Mouse (Mus musculus): ENCODE results near the gene Fgd1.
A peak's percentile ranks its signal among the peaks of the same experiment; 100 is the strongest.

Gene Fgd1

DNA sequence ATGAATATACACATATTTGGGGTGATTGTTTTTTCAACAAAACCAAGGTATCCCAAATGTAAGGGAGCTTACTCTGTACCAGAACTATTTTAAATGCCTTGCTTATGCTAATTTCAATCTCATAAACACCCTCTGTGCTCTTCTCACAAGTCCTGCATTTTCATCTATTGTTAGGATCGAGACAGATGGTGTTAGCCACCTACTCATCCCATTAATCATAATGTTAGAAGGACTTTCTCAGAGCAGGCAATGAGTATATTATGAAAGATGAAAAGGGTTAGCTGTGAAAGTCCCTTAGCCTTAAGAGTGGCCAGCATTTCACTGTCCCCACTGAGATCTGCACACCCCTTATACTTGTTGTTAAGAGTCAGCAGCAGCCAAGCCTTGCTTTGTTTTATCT, 41.5 kb downstream of the Fgd1 start:
- DNase-seq (ENCODE audit: low spot score) = no peak

DNA sequence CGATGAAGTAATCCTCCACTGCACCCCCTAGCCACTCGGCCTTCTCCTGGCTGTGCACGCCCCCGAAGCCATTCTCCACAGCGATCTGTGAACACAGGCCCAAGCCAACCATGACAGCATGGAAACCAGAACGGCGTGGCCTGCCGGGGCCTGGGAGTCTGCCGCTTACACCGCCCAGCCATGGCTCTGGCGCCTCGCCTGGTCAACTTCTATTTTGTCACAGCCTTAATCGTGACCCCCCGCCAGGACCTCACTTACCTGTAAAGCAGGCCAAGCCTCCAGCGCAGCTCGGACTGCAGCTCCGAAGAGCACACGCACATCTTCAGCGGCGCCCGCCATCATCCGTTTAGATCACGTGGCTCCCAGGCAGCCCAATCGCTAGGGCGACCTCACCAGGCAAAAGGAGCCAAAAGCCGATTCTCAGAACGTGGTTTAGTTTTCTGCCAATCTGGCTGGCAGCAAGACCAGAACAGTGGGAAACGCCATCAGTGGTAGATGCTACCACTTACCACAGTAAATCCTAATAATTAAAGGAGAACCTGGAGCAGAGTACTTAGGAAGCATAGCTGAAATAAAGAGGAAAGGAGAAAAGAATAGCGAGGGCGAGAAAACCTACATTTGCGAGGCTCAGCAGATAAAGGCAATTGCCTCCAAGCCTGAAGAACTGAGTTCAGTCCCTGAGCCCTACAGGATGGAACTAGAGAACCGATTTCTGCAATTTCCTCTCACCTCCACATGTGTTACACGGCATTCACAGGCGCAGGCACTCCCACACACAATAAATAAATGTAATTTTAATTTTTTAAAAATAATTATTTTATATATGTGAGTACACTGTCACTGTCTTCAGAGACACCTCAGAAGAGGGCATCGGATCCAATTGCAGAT, 50.5 kb downstream of the Fgd1 start, which contains the start of gene Tsr2:
Tsr2 (minus strand) TSS at position 373 of the 888 bp plus-strand sequence.
- peak; percentile 74 for DNase-seq (ENCODE audit: low spot score)

DNA sequence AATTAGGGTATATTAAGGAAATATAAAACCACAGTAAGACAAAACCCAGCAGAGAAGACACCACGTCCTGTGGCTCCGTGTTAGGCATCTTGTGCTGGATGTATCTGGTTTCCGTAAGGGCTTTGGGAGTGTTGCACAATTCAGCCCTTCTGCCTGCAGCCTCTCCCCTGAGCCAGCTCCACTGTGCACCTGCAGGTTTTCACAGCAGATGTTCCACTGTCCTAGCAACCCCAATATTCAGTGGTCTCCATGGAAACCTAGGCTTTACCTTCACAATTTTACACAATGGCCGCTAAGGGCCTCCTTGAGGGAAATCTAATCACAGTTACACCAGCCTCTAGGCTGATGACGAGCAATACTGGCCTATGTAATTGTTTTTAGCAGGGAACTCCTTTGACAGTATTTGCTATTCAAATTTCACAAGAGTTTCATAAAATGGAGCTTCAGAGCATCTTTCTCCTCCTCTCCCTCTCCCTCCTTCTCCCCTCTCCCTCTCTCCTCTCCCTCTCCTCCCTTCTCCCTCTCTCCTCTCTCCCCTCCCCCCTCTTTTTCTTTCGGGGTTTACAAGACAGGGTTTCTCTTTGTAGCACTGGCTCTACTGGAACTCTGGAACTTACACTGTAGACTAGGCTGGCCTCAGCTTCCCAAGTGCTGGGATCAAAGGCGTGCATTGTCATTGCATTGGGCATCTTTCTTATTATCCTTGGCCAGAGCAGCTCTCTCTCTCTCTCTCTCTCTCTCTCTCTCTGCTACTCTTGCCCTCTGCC, 61.5 kb downstream of the Fgd1 start:
- no peak for DNase-seq (ENCODE audit: low spot score)

DNA sequence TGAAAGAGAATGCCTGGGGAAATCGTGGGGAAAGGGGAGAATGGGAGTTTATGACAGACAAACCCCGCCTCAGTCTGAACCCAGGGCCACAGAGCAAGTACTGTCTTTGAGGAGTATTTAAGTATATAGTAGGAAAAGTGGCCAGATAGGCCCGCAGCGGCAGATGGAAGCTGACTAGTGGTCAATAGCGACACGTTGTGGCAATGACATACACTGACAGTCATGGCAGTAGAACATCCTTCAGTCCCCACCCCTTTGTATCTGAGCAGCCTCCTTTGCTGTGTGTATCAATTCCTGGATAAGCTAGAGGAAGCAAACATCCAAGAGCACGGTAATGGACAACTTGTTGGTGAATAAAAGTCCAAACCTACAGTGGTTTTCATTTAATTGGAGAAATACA, 70.8 kb downstream of the Fgd1 start:
- DNase-seq (ENCODE audit: low spot score) = peak; percentile 28

DNA sequence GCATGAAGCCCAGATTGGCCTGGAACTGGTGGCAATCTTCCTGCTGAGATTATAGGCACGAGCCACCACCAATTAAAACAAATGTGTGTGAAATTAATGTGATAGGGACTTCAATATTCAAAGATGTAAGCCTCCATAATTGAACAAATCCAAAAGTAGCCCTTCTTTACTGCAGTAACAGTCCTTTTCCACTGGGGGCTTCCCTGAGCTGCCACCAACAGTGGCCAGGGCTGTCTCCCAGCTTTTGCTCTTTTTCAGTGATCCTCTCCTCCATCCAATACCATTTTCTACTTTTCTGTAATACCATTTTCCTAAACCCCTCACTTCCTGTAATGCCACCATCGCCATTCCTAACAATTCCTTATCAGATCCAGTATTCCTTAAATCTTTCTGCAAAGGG, 71.5 kb downstream of the Fgd1 start:
- DNase-seq (ENCODE audit: low spot score) = peak; percentile 2

DNA sequence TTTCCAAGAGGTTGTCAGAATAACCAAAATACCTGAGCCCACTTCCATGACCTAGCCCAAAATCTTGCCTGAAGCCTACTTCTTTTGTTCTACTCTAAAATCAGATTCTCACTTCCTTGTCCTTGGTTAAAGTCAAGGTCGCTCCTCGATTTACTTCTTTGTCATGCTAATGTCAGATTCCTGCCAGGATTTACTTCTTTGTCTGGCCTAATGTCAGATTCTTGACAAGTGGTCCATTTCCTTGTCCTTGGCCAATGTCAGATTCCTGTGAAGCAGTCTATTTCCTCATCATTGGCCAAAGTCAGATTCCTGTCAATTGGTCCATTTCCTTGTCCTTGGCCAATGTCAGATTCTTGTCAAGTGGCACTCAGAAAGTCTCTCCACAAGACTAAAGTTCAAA, 78.0 kb downstream of the Fgd1 start:
- no peak for DNase-seq (ENCODE audit: low spot score)

DNA sequence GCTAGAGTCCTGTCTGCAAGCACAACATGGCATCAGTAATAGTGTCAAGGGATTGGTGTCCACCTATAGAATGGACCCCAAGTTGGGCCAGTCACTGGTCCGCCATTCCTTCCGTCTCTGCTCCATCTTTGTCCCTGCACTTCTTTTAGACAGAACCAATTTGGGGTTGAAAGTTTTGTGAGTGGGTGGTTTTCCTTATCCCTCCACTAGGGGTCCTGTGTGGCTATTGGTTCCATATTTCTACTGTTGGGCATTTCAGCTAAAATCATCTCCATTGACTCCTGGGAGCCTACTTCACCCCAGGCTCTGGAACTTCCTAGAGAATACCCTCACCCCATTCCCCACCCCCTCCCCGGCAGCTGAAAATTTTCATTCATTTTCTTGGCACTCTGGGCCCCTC, 84.5 kb downstream of the Fgd1 start:
- no peak for DNase-seq (ENCODE audit: low spot score)

DNA sequence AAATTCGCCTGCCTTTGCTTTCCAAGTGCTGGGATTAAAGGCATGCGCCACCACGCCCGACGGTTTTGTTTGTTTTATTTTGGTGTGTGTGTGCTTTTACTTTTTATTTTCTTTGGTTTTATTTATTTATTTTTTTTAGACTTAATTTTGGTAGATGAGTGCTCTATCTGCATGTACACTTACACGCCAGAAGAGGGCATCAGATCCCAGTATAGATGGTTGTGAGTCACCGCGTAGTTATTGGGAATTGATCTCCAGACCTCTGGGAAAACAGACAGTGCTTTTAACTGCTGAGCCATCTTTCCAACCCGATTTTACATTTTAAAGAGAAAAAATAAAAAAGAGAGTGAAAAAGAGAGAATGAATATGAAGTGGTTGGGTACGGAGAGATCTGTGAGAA, 86.8 kb downstream of the Fgd1 start:
- peak; percentile 1 for DNase-seq (ENCODE audit: low spot score)

Data from lung, postnatal 25 days (tissue).